Mouse (Mus musculus) hindbrain, embryonic 16.5 days (tissue): ENCODE results near the gene Dcbld2. TPM values are rescaled to one million over a fixed set of nuclear protein-coding genes. Genes with fewer than 3 reads are reported as not detected.

Experiments
- ATAC-seq: fragments of 200-750 bp; cut with Nextera tagmentation; 2 replicates; pipeline ENCODE4 v1.8.0; 2017; ENCODE audit warnings: moderate TSS enrichment, moderate library complexity
- H3K27ac ChIP-seq: fragments of 300-500 bp; sonication (generic); 2 replicates; pipeline ENCODE4 v1.5.1; 2014; ENCODE audit warnings: low read depth, mild to moderate bottlenecking, control low read depth, low read length, moderate library complexity
- H3K27me3 ChIP-seq: fragments of 300-500 bp; sonication (generic); replicated peaks from 2 replicates; pipeline ENCODE4 v1.6.1; 2014; ENCODE audit warnings: low read length; ENCODE audit not compliant: control insufficient read depth, insufficient read depth
- H3K36me3 ChIP-seq: fragments of 300-500 bp; sonication (generic); 2 replicates; pipeline ENCODE4 v1.6.1; 2014; ENCODE audit warnings: mild to moderate bottlenecking, low read length, moderate library complexity, mixed read lengths; ENCODE audit not compliant: control insufficient read depth, insufficient read depth
- H3K4me1 ChIP-seq: fragments of 300-500 bp; sonication (generic); 2 replicates; pipeline ENCODE4 v1.6.1; 2014; ENCODE audit warnings: low read depth, low read length; ENCODE audit not compliant: control insufficient read depth, insufficient read depth
- H3K4me2 ChIP-seq: fragments of 300-500 bp; sonication (generic); 2 replicates; pipeline ENCODE4 v1.6.1; 2014; ENCODE audit warnings: mild to moderate bottlenecking, low read length, control low read depth, moderate library complexity
- H3K4me3 ChIP-seq: fragments of 300-500 bp; sonication (generic); 2 replicates; pipeline ENCODE4 v1.5.1; 2014; ENCODE audit warnings: mild to moderate bottlenecking, low read length, control low read depth, moderate library complexity
- H3K9ac ChIP-seq: fragments of 300-500 bp; sonication (generic); 2 replicates; pipeline ENCODE4 v1.6.1; 2014; ENCODE audit warnings: low read depth, mild to moderate bottlenecking, control low read depth, low read length, moderate library complexity
- H3K9me3 ChIP-seq: fragments of 300-500 bp; sonication (generic); 2 replicates; pipeline ENCODE4 v1.6.1; 2014; ENCODE audit warnings: mild to moderate bottlenecking, low read length, moderate library complexity; ENCODE audit not compliant: control insufficient read depth
- WGBS: fragments of 180-500 bp; shearing (Covaris S2); extraction: QIAGEN DNeasy Blood & Tissue Kit; methylation state at CpG from one replicate; pipeline ENCODE4 v1.1.7; 2014; 5-methylcytosine and 5-hydroxymethylcytosine counted together
- polyA plus RNA-seq: library from polyadenylated mRNA; unstranded; fragments of >200 nt; fragmentation: Nextera tagmentation; extraction: Ambion mirVana; gene quantifications from 2 replicates; pipeline ENCODE4 v1.2.1, GENCODE M21; 2015

The Dcbld2 gene
- polyA plus RNA-seq, 1 experiment from 2014 or later: 5.4 TPM

DNA sequence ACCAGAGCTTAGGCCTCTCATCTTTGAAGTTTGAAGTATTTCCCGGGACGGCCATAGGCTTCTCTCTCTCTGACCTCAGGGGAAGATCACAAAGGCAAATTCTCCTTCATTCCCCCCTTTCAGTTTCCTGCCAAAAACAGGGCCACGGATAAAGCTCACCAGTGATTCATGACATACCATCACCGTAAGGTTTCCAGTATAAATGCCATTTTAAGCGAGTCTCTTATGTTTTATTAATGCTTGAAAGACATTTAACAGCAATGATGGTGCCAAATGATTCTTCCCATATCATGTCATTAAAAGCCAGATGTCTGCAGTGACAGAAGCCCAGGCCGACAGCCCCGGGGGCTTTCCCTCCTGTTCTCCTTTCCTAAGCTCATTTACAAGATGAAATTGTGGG lies 3.6 kb upstream of the Dcbld2 start:
- H3K4me3 ChIP-seq: no peak overlapping the region
- no peak overlapping the region for H3K27ac ChIP-seq
- ATAC-seq: no peak
- no peak overlapping the region for H3K4me2 ChIP-seq
- peaks cover 7% of the 10 kb centered on the region for H3K4me1 ChIP-seq
- no peaks in the 10 kb centered on the region for H3K27me3 ChIP-seq
- no peaks in the 10 kb centered on the region for H3K9me3 ChIP-seq
- 36% methylated on average over 7 of the region's 7 CpGs for WGBS
- no peak overlapping the region for H3K9ac ChIP-seq
- H3K36me3 ChIP-seq: no peaks in the 10 kb centered on the region

DNA sequence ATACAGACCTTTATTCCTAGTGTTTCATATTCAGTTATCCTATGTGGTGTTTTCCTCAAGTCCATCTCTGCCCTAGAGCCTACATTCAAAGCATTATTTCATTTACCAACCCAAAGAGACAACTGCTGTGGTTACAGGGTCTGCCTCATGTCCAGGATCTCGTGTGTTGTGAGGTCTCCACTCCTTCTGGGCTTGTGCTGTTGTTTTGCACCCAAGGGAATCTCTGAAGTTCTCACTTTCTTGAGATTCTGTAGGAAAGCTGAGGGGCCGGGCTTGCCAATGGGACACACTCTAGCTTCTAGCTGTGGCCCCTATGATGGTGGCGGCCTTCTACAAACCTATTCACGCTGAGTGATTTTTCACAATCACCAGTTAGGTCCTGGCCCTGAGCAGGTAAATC lies 3.0 kb upstream of the Dcbld2 start:
- H3K27ac ChIP-seq: no peak overlapping the region
- 86% methylated on average over 4 of the region's 4 CpGs for WGBS

DNA sequence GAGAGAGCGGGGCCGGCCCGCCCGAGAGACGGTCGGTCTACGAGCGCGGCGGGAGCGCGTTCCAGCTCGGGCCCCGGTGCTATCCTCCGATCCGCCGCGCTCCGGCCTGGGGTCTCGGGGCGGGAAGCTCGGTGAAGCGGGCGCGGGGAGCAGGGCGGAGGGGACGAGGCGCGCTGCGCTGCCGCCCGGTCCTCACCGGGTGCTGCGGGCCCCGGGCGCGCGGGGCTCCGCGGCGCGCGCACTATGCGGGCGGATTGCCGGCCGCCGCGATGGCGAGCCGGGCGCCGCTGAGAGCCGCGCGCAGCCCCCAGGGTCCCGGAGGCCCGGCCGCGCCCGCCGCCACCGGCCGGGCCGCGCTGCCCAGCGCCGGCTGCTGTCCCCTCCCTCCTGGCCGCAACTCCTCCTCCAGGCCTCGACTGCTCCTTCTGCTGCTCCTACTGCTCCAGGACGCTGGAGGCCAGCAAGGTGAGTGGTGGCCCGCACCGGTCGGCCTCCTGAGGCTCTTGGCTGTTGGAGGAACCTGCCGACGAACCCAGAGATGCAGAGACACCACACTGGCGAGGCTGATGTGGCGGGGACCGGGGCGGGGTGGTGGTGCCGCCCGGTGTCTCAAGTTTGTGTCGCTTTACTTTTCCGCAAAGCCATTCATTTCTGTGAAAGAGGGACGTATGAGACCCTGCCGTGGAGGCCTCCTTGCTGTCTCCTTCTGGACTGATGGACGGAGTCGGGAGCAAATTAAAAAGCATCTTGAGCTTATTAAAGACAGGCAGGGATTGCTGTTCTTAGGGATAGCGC lies 441 bp downstream of the Dcbld2 start:
- Histone ChIP-seq H3K27me3 (no peaks in the 10 kb centered on the region), H3K4me2 (peak overlapping the region; percentile 81), H3K4me3 (peak overlapping the region; percentile 63), H3K9me3 (no peaks in the 10 kb centered on the region), H3K27ac (peak overlapping the region; percentile 90), H3K36me3 (no peaks in the 10 kb centered on the region), H3K4me1 (peaks cover 10% of the 10 kb centered on the region), H3K9ac (peak overlapping the region; percentile 85)
- peak; percentile 70 for ATAC-seq
- WGBS: under 1% methylated on average over 36 of the region's 89 CpGs

More for the DNA sequence above, 3.0 kb upstream of the Dcbld2 start:
- no peak for ATAC-seq
- H3K4me3 ChIP-seq: no peak overlapping the region
- H3K4me2 ChIP-seq: no peak overlapping the region
- H3K9me3 ChIP-seq: no peaks in the 10 kb centered on the region
- H3K36me3 ChIP-seq: no peaks in the 10 kb centered on the region
- H3K9ac ChIP-seq: no peak overlapping the region
- peaks cover 10% of the 10 kb centered on the region for H3K4me1 ChIP-seq
- H3K27me3 ChIP-seq: no peaks in the 10 kb centered on the region

- no peak for ATAC-seq
Measured at GRCm38 (mm10) chr16:58409825-58410224, 1.6 kb downstream of the Dcbld2 start.

GRCm38 (mm10) chr16:58414801-58415200 lies 6.6 kb downstream of the Dcbld2 start:
- no peaks in the 10 kb centered on the region for H3K27me3 ChIP-seq

More at GRCm38 (mm10) chr16:58409825-58410224, 1.6 kb downstream of the Dcbld2 start:
- WGBS: 36% methylated on average over 7 of the region's 7 CpGs
- peaks cover 10% of the 10 kb centered on the region for H3K4me1 ChIP-seq
- peak overlapping the region; percentile 81 for H3K4me2 ChIP-seq
- H3K9ac ChIP-seq: no peak overlapping the region; the same call in 1 of the 2 replicates
- no peaks in the 10 kb centered on the region for H3K27me3 ChIP-seq
- H3K36me3 ChIP-seq: no peaks in the 10 kb centered on the region
- H3K27ac ChIP-seq: no peak overlapping the region
- H3K9me3 ChIP-seq: no peaks in the 10 kb centered on the region
- H3K4me3 ChIP-seq: peak overlapping the region; percentile 63

DNA sequence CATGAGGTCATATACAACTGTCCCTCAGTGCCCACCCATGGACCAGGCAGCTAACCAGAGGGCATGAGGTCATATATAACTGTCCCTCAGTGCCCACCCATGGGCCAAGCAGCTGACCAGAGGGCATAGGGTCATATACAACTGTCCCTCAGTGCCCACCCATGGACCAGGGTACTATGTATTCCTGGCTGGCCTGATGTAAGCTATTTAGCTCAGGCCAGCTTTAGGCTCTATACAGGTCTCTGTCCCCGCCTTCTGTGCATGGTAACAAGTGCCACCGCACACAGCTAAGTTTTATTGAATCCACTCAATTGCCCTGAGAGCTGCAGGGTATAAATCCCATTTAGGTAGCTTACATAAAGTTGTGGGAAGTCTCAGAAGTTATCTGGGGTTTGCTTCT lies 7.3 kb downstream of the Dcbld2 start:
- Histone ChIP-seq H3K36me3 (no peaks in the 10 kb centered on the region), H3K4me1 (no peaks in the 10 kb centered on the region), H3K27me3 (no peaks in the 10 kb centered on the region), H3K4me3 (no peak overlapping the region), H3K27ac (no peak overlapping the region), H3K4me2 (no peak overlapping the region), H3K9ac (no peak overlapping the region), H3K9me3 (no peaks in the 10 kb centered on the region)
- peak; percentile 24; the same call in 1 of the 2 replicates for ATAC-seq
- 96% methylated on average over 2 of the region's 2 CpGs for WGBS

More at GRCm38 (mm10) chr16:58414801-58415200, 6.6 kb downstream of the Dcbld2 start:
- Histone ChIP-seq H3K27ac (no peak overlapping the region), H3K9me3 (no peaks in the 10 kb centered on the region), H3K9ac (no peak overlapping the region), H3K4me3 (no peak overlapping the region), H3K4me2 (no peak overlapping the region), H3K4me1 (peaks cover 2% of the 10 kb centered on the region), H3K36me3 (no peaks in the 10 kb centered on the region)
- 97% methylated on average over 4 of the region's 4 CpGs for WGBS
- no peak for ATAC-seq

DNA sequence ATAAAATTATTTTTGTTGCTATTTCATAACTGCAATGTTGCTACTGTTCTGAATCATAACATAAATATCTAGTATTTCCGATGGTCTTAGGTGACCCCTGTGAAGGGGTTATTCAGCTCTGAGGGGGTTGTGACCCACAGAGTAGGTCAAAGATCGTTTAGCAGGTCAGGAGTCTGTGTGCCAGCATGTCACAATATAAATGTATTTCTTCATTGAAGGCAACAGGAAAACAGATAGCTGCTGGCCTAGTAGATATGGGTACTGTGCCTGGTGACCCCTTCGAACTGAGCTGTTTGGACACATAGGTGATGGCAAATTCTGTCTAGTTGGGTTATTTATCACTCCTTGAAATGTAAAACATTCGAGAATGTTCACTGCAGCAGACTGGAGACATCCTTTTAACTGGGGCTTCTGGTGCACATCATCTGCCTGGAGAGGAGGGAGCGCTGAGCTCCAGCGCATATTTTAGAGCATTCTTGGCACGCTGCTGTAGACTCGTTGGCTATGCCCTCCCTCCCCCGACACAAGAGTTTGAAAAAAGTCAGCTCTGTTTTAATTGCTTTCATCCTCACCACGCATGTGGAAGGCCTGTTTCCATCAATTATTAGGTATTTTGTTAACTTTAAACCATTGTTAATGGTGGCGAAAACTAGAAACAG lies 13.6 kb downstream of the Dcbld2 start:
- ATAC-seq: peak; percentile 50; the same call in 1 of the 2 replicates
- peaks cover 2% of the 10 kb centered on the region; the same call in 1 of the 2 replicates for H3K4me1 ChIP-seq
- 42% methylated on average over 11 of the region's 11 CpGs for WGBS

DNA sequence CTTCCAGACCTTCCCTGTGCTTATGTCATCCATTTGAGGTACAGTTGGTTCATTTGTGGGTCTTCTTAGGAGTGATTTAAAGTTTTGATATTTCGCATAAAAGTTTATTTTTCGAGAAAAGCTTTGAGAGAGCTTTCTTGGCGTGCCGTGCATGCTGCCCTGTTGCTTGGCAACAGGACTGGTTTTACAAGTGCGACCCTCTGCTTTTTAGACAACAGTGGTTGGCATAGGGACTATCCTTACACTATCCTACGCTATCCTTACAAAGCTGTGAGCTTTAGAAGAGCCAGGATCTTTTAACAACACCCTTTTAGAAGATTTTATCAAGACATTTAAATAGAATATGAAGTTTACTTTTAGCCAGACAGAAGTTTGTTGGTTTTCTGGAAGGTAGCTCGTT lies 22.0 kb downstream of the Dcbld2 start:
- Histone ChIP-seq H3K27ac (no peak overlapping the region), H3K4me3 (no peak overlapping the region), H3K9me3 (no peaks in the 10 kb centered on the region), H3K4me2 (no peak overlapping the region), H3K9ac (no peak overlapping the region), H3K36me3 (0 out of 2 replicates have a peak, but pooled peaks cover 7% of the 10 kb centered on the region), H3K4me1 (no peaks in the 10 kb centered on the region), H3K27me3 (no peaks in the 10 kb centered on the region)
- 74% methylated on average over 7 of the region's 7 CpGs for WGBS
- ATAC-seq: no peak

More for the DNA sequence above, 13.6 kb downstream of the Dcbld2 start:
- Histone ChIP-seq H3K9me3 (no peaks in the 10 kb centered on the region), H3K27ac (no peak overlapping the region), H3K4me2 (no peak overlapping the region), H3K9ac (no peak overlapping the region), H3K4me3 (no peak overlapping the region), H3K27me3 (no peaks in the 10 kb centered on the region), H3K36me3 (no peaks in the 10 kb centered on the region)

- peaks cover 13% of the 10 kb centered on the region for H3K36me3 ChIP-seq
- H3K4me2 ChIP-seq: no peak overlapping the region
- no peak for ATAC-seq
- no peak overlapping the region for H3K27ac ChIP-seq
- H3K9me3 ChIP-seq: no peaks in the 10 kb centered on the region
- no peaks in the 10 kb centered on the region for H3K27me3 ChIP-seq
- no peak overlapping the region for H3K4me3 ChIP-seq
- H3K9ac ChIP-seq: no peak overlapping the region
- no peaks in the 10 kb centered on the region for H3K4me1 ChIP-seq
- WGBS: 91% methylated on average over 1 of the region's 1 CpGs
Measured at GRCm38 (mm10) chr16:58432384-58432783, 24.1 kb downstream of the Dcbld2 start.
